ENCODE assay signal across 11 mouse cellular contexts in the genomic region with DNA sequence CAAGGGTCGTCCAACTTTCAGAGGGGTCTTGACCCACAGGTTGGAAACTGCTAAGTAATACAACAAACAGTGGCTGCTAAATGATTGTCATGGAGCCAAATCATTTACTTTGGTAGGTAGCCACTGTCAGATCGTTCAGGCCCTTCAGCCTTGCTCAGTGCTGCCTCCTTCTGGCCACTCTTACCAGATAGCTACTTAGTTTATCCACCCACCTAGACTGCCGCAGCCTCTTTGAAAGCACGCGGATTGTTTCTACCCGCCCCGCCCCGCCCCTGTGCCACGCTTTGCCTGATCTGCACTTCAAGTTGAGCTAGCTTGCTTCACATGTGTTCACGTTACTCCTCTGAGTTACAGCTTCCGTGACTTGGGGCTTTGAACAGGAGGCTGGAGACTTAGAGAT. TPM values are rescaled to one million over a fixed set of nuclear protein-coding genes. Genes with fewer than 3 reads are reported as not detected.
DNase-seq lines count a peak whose midpoint lies in the region; ATAC-seq and TF ChIP-seq lines count a peak whose summit lies in the region.
"Had no signal": no experiment of that assay in that cellular context is flagged by ENCODE, and none has a peak within 500 bp of the region (broad histone marks: within the 10 kb centered on the region; RNA-seq: fewer than 3 reads in every experiment).

No protein-coding gene starts in this region.

- peak; percentile 47 to 50 for DNase-seq in cerebellum, postnatal 10 days
- peak; percentile 62 for DNase-seq in midbrain, embryonic 14.5 days
- DNase-seq in liver, postnatal 0 days: peak; percentile 80
- DNase-seq in frontal cortex, postnatal 14 days (ENCODE audit: low spot score in 2 of 2): no peak
- DNase-seq in gastrocnemius, adult 8-10 months (ENCODE audit: low spot score in 2 of 2): no peak

- no peak for ATAC-seq in cerebellum, adult (ENCODE audit: insufficient number of reproducible peaks, low FRiP score, low TSS enrichment)
- ATAC-seq in midbrain, embryonic 14.5 days (ENCODE audit: low FRiP score, low TSS enrichment): no peak
- no peak for ATAC-seq in midbrain, embryonic 16.5 days
- peak; percentile 66; the same call in 1 of the 2 replicates for ATAC-seq in liver, postnatal 0 days

- H3K36me3 ChIP-seq in midbrain, embryonic 14.5 days (ENCODE audit: control insufficient read depth, insufficient read depth, low read length): no peaks in the 10 kb centered on the region
- H3K36me3 ChIP-seq in midbrain, embryonic 16.5 days (ENCODE audit: control insufficient read depth, insufficient read depth, low read length): no peaks in the 10 kb centered on the region
- H3K36me3 ChIP-seq in liver, postnatal 0 days (replicated peaks; ENCODE audit: insufficient read depth, low read length): no peaks in the 10 kb centered on the region

- no peak overlapping the region for H3K4me2 ChIP-seq in midbrain, embryonic 14.5 days (ENCODE audit: low read length)
- no peak overlapping the region for H3K4me2 ChIP-seq in midbrain, embryonic 16.5 days (ENCODE audit: low read length)
- no peak overlapping the region for H3K4me2 ChIP-seq in liver, postnatal 0 days (ENCODE audit: low read depth, low read length)

- H3K27ac ChIP-seq in midbrain, embryonic 14.5 days (replicated peaks; ENCODE audit: low read depth, low read length): no peak overlapping the region
- H3K27ac ChIP-seq in midbrain, embryonic 16.5 days (ENCODE audit: low read length): no peak overlapping the region
- H3K27ac ChIP-seq in cortical plate, adult 2 months (ENCODE audit: insufficient read depth, low read length): no peak overlapping the region
- no peak overlapping the region for H3K27ac ChIP-seq in liver, postnatal 0 days (ENCODE audit: low read depth)

- 22% methylated on average over 11 of the region's 11 CpGs for WGBS in midbrain, embryonic 14.5 days
- WGBS in midbrain, embryonic 16.5 days: 24% methylated on average over 11 of the region's 11 CpGs
- WGBS in liver, postnatal 0 days (ENCODE audit: insufficient replicate concordance): 16% methylated on average over 11 of the region's 11 CpGs

- no peaks in the 10 kb centered on the region for H3K4me1 ChIP-seq in midbrain, embryonic 14.5 days (ENCODE audit: control insufficient read depth, insufficient read depth, low read length)
- no peaks in the 10 kb centered on the region for H3K4me1 ChIP-seq in midbrain, embryonic 16.5 days (ENCODE audit: control insufficient read depth, insufficient read depth, low read length)
- H3K4me1 ChIP-seq in cortical plate, adult 2 months (ENCODE audit: control insufficient read depth, insufficient read depth, low read length): no peaks in the 10 kb centered on the region
- no peaks in the 10 kb centered on the region for H3K4me1 ChIP-seq in liver, postnatal 0 days (ENCODE audit: insufficient read depth)

- H3K9me3 ChIP-seq in midbrain, embryonic 14.5 days (ENCODE audit: control insufficient read depth, low read length): no peaks in the 10 kb centered on the region
- no peaks in the 10 kb centered on the region for H3K9me3 ChIP-seq in midbrain, embryonic 16.5 days (replicated peaks; ENCODE audit: control insufficient read depth, low read length, poor library complexity, severe bottlenecking)
- no peaks in the 10 kb centered on the region for H3K9me3 ChIP-seq in liver, postnatal 0 days (ENCODE audit: low read length)

- peak; percentile 34; the same call in 1 of the 2 replicates for TF ChIP-seq CTCF in cortical plate, adult 2 months (IDR thresholded peaks at IDR 0.05; ENCODE audit: extremely low read depth, insufficient read depth, low read length)
- peak; percentile 84 for TF ChIP-seq CTCF in liver, postnatal 0 days (IDR thresholded peaks at IDR 0.05; ENCODE audit: low read depth)

- no peaks in the 10 kb centered on the region for H3K27me3 ChIP-seq in midbrain, embryonic 14.5 days (ENCODE audit: control insufficient read depth, insufficient read depth, low read length)
- peaks cover 4% of the 10 kb centered on the region; the same call in 1 of the 2 replicates for H3K27me3 ChIP-seq in midbrain, embryonic 16.5 days (ENCODE audit: control insufficient read depth, insufficient read depth, low read depth, low read length)
- H3K27me3 ChIP-seq in liver, postnatal 0 days (ENCODE audit: insufficient read depth, low read length): no peaks in the 10 kb centered on the region

- TF ChIP-seq POLR2A in cortical plate, adult 2 months (IDR thresholded peaks at IDR 0.05; ENCODE audit: extremely low read depth, insufficient read depth, low read length): no peak

- TF ChIP-seq EP300 in liver, postnatal 0 days (IDR thresholded peaks at IDR 0.05; ENCODE audit: low read depth): no peak

- H3K9ac ChIP-seq in midbrain, embryonic 14.5 days (replicated peaks; ENCODE audit: low read length): no peak overlapping the region
- no peak overlapping the region for H3K9ac ChIP-seq in midbrain, embryonic 16.5 days (ENCODE audit: low read depth, low read length)
- H3K9ac ChIP-seq in liver, postnatal 0 days (replicated peaks): no peak overlapping the region

- H3K4me3 ChIP-seq in midbrain, embryonic 14.5 days (replicated peaks; ENCODE audit: low read depth, low read length): no peak overlapping the region
- no peak overlapping the region for H3K4me3 ChIP-seq in midbrain, embryonic 16.5 days (ENCODE audit: low read depth, low read length)
- H3K4me3 ChIP-seq in cortical plate, adult 2 months (ENCODE audit: insufficient read depth, low read length): no peak overlapping the region
- H3K4me3 ChIP-seq in liver, postnatal 0 days (ENCODE audit: low read depth, low read length): no peak overlapping the region

RNA-seq across cellular contexts. Expression of a gene that starts 14.6 kb away (rescaled TPM):
- polyA plus RNA-seq in midbrain, embryonic 14.5 days (2014; fragmentation: Nextera tagmentation; extraction: Ambion mirVana): not detected in 2 replicates
- polyA plus RNA-seq in midbrain, embryonic 16.5 days (2015; fragmentation: Nextera tagmentation; extraction: Ambion mirVana): 0.16 TPM in 1 of 2 replicates, not detected in the other
- not detected in 2 replicates for polyA plus RNA-seq in cortical plate, adult 2 months (2012; rRNA removed)
- 212 and 278 TPM in 2 replicates for polyA plus RNA-seq in liver, postnatal 0 days (2015; fragmentation: Nextera tagmentation; extraction: Ambion mirVana)
- total RNA-seq in gastrocnemius, adult 8-10 months (2022): not detected
- total RNA-seq: adrenal gland, adult 18-20 months; left cerebral cortex, postnatal 10 days had no signal
- polyA plus RNA-seq: stomach, embryonic 14.5 days had no signal

Comparison
In these comparisons a context has a peak if more than half of its experiments do, and no peak if none do; other contexts are left out.
1. DNase-seq: peak in cerebellum, postnatal 10 days (2 of 2), midbrain, embryonic 14.5 days (single experiment) and liver, postnatal 0 days (single experiment); none in frontal cortex, postnatal 14 days (0 of 2) and gastrocnemius, adult 8-10 months (0 of 2).
2. RNA of a gene that starts 14.6 kb away (polyA plus RNA-seq): 212 to 278 TPM in liver, postnatal 0 days; 0.16 TPM in midbrain, embryonic 16.5 days, not detected in midbrain, embryonic 14.5 days and not detected in cortical plate, adult 2 months; every median in the first group is over 100 times any median in the second.